Mouse (Mus musculus) neural tube, embryonic 15.5 days (tissue): Measurements from ENCODE around the gene Cep41. TPM values are rescaled to one million over a fixed set of nuclear protein-coding genes. Genes with fewer than 3 reads are reported as not detected.
A peak's percentile ranks its signal among the peaks of the same experiment; 100 is the strongest.

ENCODE experiments used
- ATAC-seq: fragments of 200-750 bp; cut with Nextera tagmentation; 2 replicates; pipeline ENCODE4 v1.8.0; 2017; ENCODE audit warnings: mild to moderate bottlenecking, moderate TSS enrichment, moderate library complexity; ENCODE audit not compliant: low FRiP score
- H3K27ac ChIP-seq: fragments of 300-500 bp; sonication (generic); replicated peaks from 2 replicates; pipeline ENCODE4 v1.5.1; 2015; ENCODE audit warnings: mild to moderate bottlenecking, inconsistent platforms
- H3K27me3 ChIP-seq: fragments of 300-500 bp; sonication (generic); replicated peaks from 2 replicates; pipeline ENCODE4 v1.6.1; 2015; ENCODE audit warnings: inconsistent platforms
- H3K36me3 ChIP-seq: fragments of 300-500 bp; sonication (generic); 2 replicates; pipeline ENCODE4 v1.6.1; 2015; ENCODE audit warnings: inconsistent platforms
- H3K4me1 ChIP-seq: fragments of 300-500 bp; sonication (generic); 2 replicates; pipeline ENCODE4 v1.6.1; 2015; ENCODE audit warnings: inconsistent platforms
- H3K4me2 ChIP-seq: fragments of 300-500 bp; sonication (generic); 2 replicates; pipeline ENCODE4 v1.6.1; 2015; ENCODE audit warnings: inconsistent platforms, mild to moderate bottlenecking, moderate library complexity
- H3K4me3 ChIP-seq: fragments of 300-500 bp; sonication (generic); replicated peaks from 2 replicates; pipeline ENCODE4 v1.5.1; 2015; ENCODE audit warnings: mild to moderate bottlenecking, inconsistent platforms
- H3K9ac ChIP-seq: fragments of 300-500 bp; sonication (generic); replicated peaks from 2 replicates; pipeline ENCODE4 v1.6.1; 2015; ENCODE audit warnings: mild to moderate bottlenecking, inconsistent platforms
- H3K9me3 ChIP-seq: fragments of 300-500 bp; sonication (generic); replicated peaks from 2 replicates; pipeline ENCODE4 v1.6.1; 2016; ENCODE audit warnings: inconsistent platforms
- WGBS: fragments of 180-500 bp; shearing (Covaris S2); methylation state at CpG from one replicate; pipeline ENCODE4 v1.1.7; 2015; ENCODE audit warnings: mixed read lengths; 5-methylcytosine and 5-hydroxymethylcytosine counted together
- polyA plus RNA-seq: library from polyadenylated mRNA; unstranded; fragments of >200 nt; fragmentation: Nextera tagmentation; extraction: Ambion mirVana; gene quantifications from 2 replicates; pipeline ENCODE4 v1.2.1, GENCODE M21; 2015

Gene Cep41
- polyA plus RNA-seq, 1 experiment from 2014 or later: 11.6 TPM

GRCm38 (mm10) chr6:30680442-30680841 is 13.1 kb downstream of the Cep41 start:
- no peaks in the 10 kb centered on the region for H3K36me3 ChIP-seq
- H3K4me2 ChIP-seq: no peak overlapping the region
- H3K27me3 ChIP-seq: no peaks in the 10 kb centered on the region
- H3K4me1 ChIP-seq: peaks cover 28% of the 10 kb centered on the region
- no peaks in the 10 kb centered on the region for H3K9me3 ChIP-seq
- no peak overlapping the region for H3K9ac ChIP-seq
- H3K27ac ChIP-seq: no peak overlapping the region
- WGBS: 85% methylated on average over 7 of the region's 7 CpGs
- ATAC-seq: no peak
- H3K4me3 ChIP-seq: no peak overlapping the region

- Histone ChIP-seq H3K4me3 (no peak overlapping the region), H3K4me2 (no peak overlapping the region), H3K9ac (no peak overlapping the region), H3K4me1 (peaks cover 37% of the 10 kb centered on the region), H3K9me3 (no peaks in the 10 kb centered on the region), H3K27me3 (no peaks in the 10 kb centered on the region), H3K27ac (no peak overlapping the region), H3K36me3 (no peaks in the 10 kb centered on the region)
- WGBS: 57% methylated on average over 5 of the region's 5 CpGs
- ATAC-seq: no peak
Observed at GRCm38 (mm10) chr6:30679567-30679966, 14.0 kb downstream of the Cep41 start.

- 27% methylated on average over 6 of the region's 6 CpGs for WGBS
- H3K36me3 ChIP-seq: no peaks in the 10 kb centered on the region
- ATAC-seq: peak; percentile 71
Observed at GRCm38 (mm10) chr6:30678482-30678881, 15.1 kb downstream of the Cep41 start.

GRCm38 (mm10) chr6:30677591-30677990 is 16.0 kb downstream of the Cep41 start:
- no peaks in the 10 kb centered on the region for H3K27me3 ChIP-seq
- H3K27ac ChIP-seq: no peak overlapping the region
- H3K9ac ChIP-seq: no peak overlapping the region
- H3K4me3 ChIP-seq: no peak overlapping the region
- H3K36me3 ChIP-seq: no peaks in the 10 kb centered on the region
- no peak overlapping the region for H3K4me2 ChIP-seq
- H3K9me3 ChIP-seq: no peaks in the 10 kb centered on the region
- no peak for ATAC-seq
- peaks cover 53% of the 10 kb centered on the region for H3K4me1 ChIP-seq
- 79% methylated on average over 9 of the region's 9 CpGs for WGBS

More at GRCm38 (mm10) chr6:30678482-30678881, 15.1 kb downstream of the Cep41 start:
- Histone ChIP-seq H3K4me3 (no peak overlapping the region), H3K4me2 (no peak overlapping the region), H3K9ac (peak overlapping the region; percentile 10; the same call in 1 of the 2 replicates), H3K4me1 (peaks cover 48% of the 10 kb centered on the region), H3K27ac (peak overlapping the region; percentile 66), H3K27me3 (no peaks in the 10 kb centered on the region), H3K9me3 (no peaks in the 10 kb centered on the region)

- Histone ChIP-seq H3K27me3 (no peaks in the 10 kb centered on the region), H3K36me3 (no peaks in the 10 kb centered on the region), H3K4me3 (no peak overlapping the region), H3K9me3 (no peaks in the 10 kb centered on the region), H3K4me1 (peaks cover 54% of the 10 kb centered on the region), H3K4me2 (no peak overlapping the region), H3K9ac (no peak overlapping the region), H3K27ac (no peak overlapping the region; the same call in 1 of the 2 replicates)
- WGBS: 89% methylated on average over 6 of the region's 6 CpGs
- ATAC-seq: no peak
Observed at GRCm38 (mm10) chr6:30676506-30676905, 17.0 kb downstream of the Cep41 start.

GRCm38 (mm10) chr6:30675281-30675771 is 18.2 kb downstream of the Cep41 start:
- peak overlapping the region; percentile 31 for H3K9ac ChIP-seq
- H3K4me3 ChIP-seq: no peak overlapping the region
- peak; percentile 65 for ATAC-seq
- peak overlapping the region; percentile 41 for H3K4me2 ChIP-seq
- H3K27ac ChIP-seq: peak overlapping the region; percentile 85
- no peaks in the 10 kb centered on the region for H3K9me3 ChIP-seq
- H3K27me3 ChIP-seq: no peaks in the 10 kb centered on the region
- H3K36me3 ChIP-seq: no peaks in the 10 kb centered on the region
- peaks cover 56% of the 10 kb centered on the region for H3K4me1 ChIP-seq
- 13% methylated on average over 11 of the region's 11 CpGs for WGBS

GRCm38 (mm10) chr6:30674714-30675280 is 18.8 kb downstream of the Cep41 start:
- Histone ChIP-seq H3K27me3 (no peaks in the 10 kb centered on the region), H3K4me3 (no peak overlapping the region), H3K4me2 (peak overlapping the region; percentile 41), H3K4me1 (peaks cover 56% of the 10 kb centered on the region), H3K9me3 (no peaks in the 10 kb centered on the region), H3K36me3 (no peaks in the 10 kb centered on the region), H3K27ac (peak overlapping the region; percentile 85), H3K9ac (peak overlapping the region; percentile 31; the same call in 1 of the 2 replicates)
- peak; percentile 68 for ATAC-seq
- WGBS: 29% methylated on average over 9 of the region's 9 CpGs

GRCm38 (mm10) chr6:30673764-30674561 is 19.6 kb downstream of the Cep41 start:
- no peaks in the 10 kb centered on the region for H3K27me3 ChIP-seq
- H3K9me3 ChIP-seq: no peaks in the 10 kb centered on the region
- no peak overlapping the region for H3K4me3 ChIP-seq
- 16% methylated on average over 14 of the region's 14 CpGs for WGBS
- peak; percentile 53; the same call in 1 of the 2 replicates for ATAC-seq
- H3K27ac ChIP-seq: peak overlapping the region; percentile 85
- H3K9ac ChIP-seq: 0 out of 2 replicates have a peak overlapping the region, but pooled peaks have one; percentile 22
- H3K4me1 ChIP-seq: peaks cover 49% of the 10 kb centered on the region
- H3K4me2 ChIP-seq: peak overlapping the region; percentile 41
- H3K36me3 ChIP-seq: no peaks in the 10 kb centered on the region

GRCm38 (mm10) chr6:30671696-30672095 is 21.9 kb downstream of the Cep41 start:
- WGBS: 54% methylated on average over 5 of the region's 5 CpGs
- Histone ChIP-seq H3K36me3 (no peaks in the 10 kb centered on the region), H3K4me2 (no peak overlapping the region), H3K27me3 (no peaks in the 10 kb centered on the region), H3K27ac (no peak overlapping the region), H3K9me3 (no peaks in the 10 kb centered on the region), H3K4me3 (no peak overlapping the region), H3K9ac (no peak overlapping the region), H3K4me1 (peaks cover 41% of the 10 kb centered on the region)
- no peak for ATAC-seq

- 37% methylated on average over 5 of the region's 5 CpGs for WGBS
- no peak overlapping the region for H3K27ac ChIP-seq
- ATAC-seq: no peak
Observed at GRCm38 (mm10) chr6:30667585-30667984, 26.0 kb downstream of the Cep41 start.

GRCm38 (mm10) chr6:30666043-30666442 is 27.5 kb downstream of the Cep41 start:
- Histone ChIP-seq H3K4me2 (no peak overlapping the region), H3K27me3 (no peaks in the 10 kb centered on the region), H3K4me1 (0 out of 2 replicates have a peak, but pooled peaks cover 5% of the 10 kb centered on the region), H3K4me3 (no peak overlapping the region), H3K27ac (no peak overlapping the region), H3K9me3 (no peaks in the 10 kb centered on the region), H3K36me3 (no peaks in the 10 kb centered on the region), H3K9ac (no peak overlapping the region)
- whole genome bisulfite sequencing: 52% methylated on average over 6 of the region's 6 CpGs
- no peak for ATAC-seq

More at GRCm38 (mm10) chr6:30667585-30667984, 26.0 kb downstream of the Cep41 start:
- no peaks in the 10 kb centered on the region for H3K9me3 ChIP-seq
- H3K36me3 ChIP-seq: no peaks in the 10 kb centered on the region
- H3K9ac ChIP-seq: no peak overlapping the region
- no peak overlapping the region for H3K4me2 ChIP-seq
- no peaks in the 10 kb centered on the region for H3K27me3 ChIP-seq
- no peak overlapping the region for H3K4me3 ChIP-seq
- 0 out of 2 replicates have a peak, but pooled peaks cover 10% of the 10 kb centered on the region for H3K4me1 ChIP-seq
